Mouse (Mus musculus): ENCODE measurements around the gene Olfr1196.
"Not testable (repeated sequence)": the region's sequence is repeated elsewhere in the genome, so short reads cannot be mapped to it uniquely, and the experiment has no call there.

Gene Olfr1196

GRCm38 (mm10) chr2:88704497-88704896, at the start of gene Olfr1196:
TSS of gene Olfr1196 (minus strand) at chr2:88704597.
- DNase-seq = no peak

- no peak for DNase-seq
Measured at GRCm38 (mm10) chr2:88751270-88751669, 46.9 kb upstream of the Olfr1196 start, which contains the start of gene Olfr1198. TSS of gene Olfr1198 (minus strand) at chr2:88751370.

GRCm38 (mm10) chr2:88743379-88743778, 39.0 kb upstream of the Olfr1196 start:
- DNase-seq = no peak

- no peak for DNase-seq
Measured at GRCm38 (mm10) chr2:88732266-88732665, 27.9 kb upstream of the Olfr1196 start, which contains the start of gene Olfr1197. TSS of gene Olfr1197 (minus strand) at chr2:88732366.

- no peak for DNase-seq
Measured at GRCm38 (mm10) chr2:88689087-88689486, 15.3 kb downstream of the Olfr1196 start, which contains the start of gene Olfr1195. TSS of gene Olfr1195 (minus strand) at chr2:88689187.

GRCm38 (mm10) chr2:88675328-88675727, 29.1 kb downstream of the Olfr1196 start, which contains the start of gene Olfr1193:
TSS of gene Olfr1193 (plus strand) at chr2:88675628.
- not testable (repeated sequence) for DNase-seq

GRCm38 (mm10) chr2:88648209-88648608, 56.2 kb downstream of the Olfr1196 start, which contains the start of gene Olfr1192-ps1:
TSS of gene Olfr1192-ps1 (plus strand) at chr2:88648509.
- no peak for DNase-seq

All from lung, postnatal 10 days (tissue).